Mouse (Mus musculus) hindlimb bud, embryonic 11.5 days (tissue): ENCODE results near the gene Rgs11.
"Not testable (repeated sequence)": the region's sequence is repeated elsewhere in the genome, so short reads cannot be mapped to it uniquely, and the experiment has no call there.

Source experiments
- DNase-seq: peaks from one replicate; pipeline ENCODE4 v3.0.0-alpha.2; 2012; ENCODE audit warnings: low read depth, low spot score; ENCODE audit errors: extremely low spot score

Gene Rgs11

GRCm38 (mm10) chr17:26202737-26203136 lies at the start of gene Rgs11:
Gene Rgs11, plus strand, starts transcription at chr17:26202951.
- no peak for DNase-seq

GRCm38 (mm10) chr17:26162736-26163135 lies 40.0 kb upstream of the Rgs11 start:
- DNase-seq, result no peak

- no peak for DNase-seq
Observed at GRCm38 (mm10) chr17:26168039-26168438, 34.7 kb upstream of the Rgs11 start.

DNA sequence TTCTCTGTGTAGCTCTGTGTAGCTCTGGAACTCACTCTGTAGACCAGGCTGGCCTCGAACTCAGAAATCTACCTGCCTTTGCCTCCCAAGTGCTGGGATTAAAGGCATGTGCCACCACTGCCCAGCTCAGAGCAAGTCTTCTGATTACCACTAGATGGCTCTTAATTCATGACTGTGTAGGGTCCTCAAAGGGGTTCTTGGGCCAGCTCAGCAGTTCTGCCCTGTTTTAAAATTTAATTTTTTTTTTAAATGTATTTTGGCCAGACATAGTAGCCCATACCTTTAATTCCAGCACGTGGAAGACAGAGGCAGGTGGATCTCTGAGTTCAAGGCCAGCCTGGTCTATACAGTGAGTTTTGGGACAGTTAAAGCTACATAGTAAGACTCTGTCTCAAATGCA lies 27.5 kb upstream of the Rgs11 start:
- DNase-seq, result not testable (repeated sequence)

- DNase-seq, result no peak
Observed at GRCm38 (mm10) chr17:26178611-26179010, 24.1 kb upstream of the Rgs11 start.

DNA sequence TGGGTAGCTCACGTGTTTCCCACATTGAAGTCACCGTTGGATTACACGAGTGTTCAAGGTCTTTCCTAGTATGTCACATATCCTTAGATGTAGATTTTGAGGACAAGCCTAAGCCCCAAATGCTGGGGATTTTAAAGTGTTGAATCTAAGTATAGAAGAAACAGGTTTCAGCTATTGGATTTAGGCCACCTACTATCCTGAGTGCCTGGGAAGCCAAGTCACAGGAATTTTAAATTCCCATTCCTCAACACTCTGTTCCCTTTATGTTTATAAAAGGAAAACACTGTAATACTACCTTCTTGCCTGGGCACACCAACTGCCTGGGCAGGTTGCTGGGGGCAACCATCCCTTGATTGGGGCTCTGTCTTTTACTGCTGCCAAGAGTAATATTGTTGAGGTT lies 21.6 kb upstream of the Rgs11 start:
- DNase-seq, result no peak

DNA sequence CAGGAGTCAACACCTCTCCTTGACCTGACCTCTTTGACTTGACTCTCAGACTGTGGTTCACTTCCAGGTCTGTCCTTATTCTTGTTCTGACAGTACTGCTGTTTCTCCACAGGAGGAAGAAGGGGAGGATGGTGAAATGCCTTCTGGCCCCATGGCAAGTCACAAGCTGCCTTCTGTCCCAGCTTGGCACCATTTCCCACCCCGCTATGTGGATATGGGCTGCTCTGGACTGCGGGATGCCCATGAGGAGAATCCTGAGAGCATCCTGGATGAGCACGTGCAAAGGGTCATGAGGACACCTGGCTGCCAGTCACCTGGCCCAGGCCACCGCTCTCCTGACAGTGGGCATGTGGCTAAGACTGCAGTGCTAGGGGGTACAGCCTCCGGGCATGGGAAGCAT lies 15.2 kb upstream of the Rgs11 start:
- DNase-seq, result no peak

GRCm38 (mm10) chr17:26188091-26188805 lies 14.5 kb upstream of the Rgs11 start:
- no peak for DNase-seq

DNA sequence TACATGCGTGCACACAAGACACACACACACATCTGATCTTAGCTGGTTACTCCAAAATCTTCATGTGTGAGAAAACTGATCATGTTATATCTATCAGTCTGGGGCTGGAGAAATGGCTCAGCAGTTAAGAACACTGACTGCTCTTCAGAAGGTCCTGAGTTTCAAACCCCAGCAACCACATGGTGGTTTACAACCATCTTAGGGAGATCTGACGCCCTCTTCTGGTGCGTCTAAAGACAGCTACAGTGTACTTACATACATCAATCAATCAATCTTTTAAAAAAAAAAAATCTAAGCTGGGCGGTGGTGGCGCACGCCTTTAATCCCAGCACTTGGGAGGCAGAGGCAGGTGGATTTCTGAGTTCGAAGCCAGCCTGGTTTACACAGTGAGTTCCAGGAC lies 11.3 kb upstream of the Rgs11 start:
- DNase-seq, result not testable (repeated sequence)

- DNase-seq, result no peak
Observed at GRCm38 (mm10) chr17:26192481-26193190, 10.1 kb upstream of the Rgs11 start.

GRCm38 (mm10) chr17:26198892-26199291 lies 3.9 kb upstream of the Rgs11 start, which contains the start of gene Pdia2:
Gene Pdia2, minus strand, starts transcription at chr17:26199087.
- no peak for DNase-seq

DNA sequence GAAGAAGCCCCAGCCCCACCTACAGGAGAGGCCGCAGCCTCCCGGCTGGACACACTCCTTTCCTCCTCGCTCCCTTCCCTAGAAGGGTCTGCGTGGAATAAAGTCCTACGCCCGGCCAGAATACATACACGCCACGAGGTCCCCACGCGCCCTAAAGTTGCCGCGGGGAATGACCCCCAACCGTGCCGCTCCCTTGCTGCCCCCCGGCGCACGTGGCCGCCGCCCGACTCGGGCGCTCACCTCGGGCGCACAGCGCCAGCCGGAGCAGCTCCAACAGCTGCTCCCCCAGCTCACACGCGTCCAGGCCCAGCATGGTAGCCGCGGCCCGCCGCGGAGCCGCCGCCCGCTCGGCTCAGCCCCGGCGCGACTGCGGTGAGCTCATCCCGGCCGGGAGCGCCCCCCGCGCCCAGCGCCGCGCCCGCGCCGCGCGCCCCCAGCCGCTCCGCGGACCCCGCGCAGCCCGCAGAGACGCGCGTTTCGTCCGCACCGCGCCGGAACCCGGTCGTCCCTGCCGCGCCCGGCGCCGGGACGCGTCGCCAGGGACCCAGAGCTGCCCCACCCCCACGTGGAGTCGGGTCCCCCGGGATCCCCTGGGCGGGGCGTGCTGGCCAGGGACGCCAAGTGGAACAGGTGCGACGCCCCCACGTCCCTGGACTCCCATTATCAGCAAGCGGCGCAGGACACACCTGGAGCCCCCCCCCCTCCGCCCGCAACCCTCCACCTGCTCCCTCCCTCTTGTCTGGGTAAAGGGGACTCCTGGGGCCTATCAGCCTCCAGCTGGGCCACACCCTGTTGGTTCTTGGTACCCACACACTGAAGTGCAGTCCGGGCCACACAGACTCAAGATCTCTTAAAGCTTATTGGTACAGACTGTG lies 1.7 kb upstream of the Rgs11 start:
- no peak for DNase-seq

DNA sequence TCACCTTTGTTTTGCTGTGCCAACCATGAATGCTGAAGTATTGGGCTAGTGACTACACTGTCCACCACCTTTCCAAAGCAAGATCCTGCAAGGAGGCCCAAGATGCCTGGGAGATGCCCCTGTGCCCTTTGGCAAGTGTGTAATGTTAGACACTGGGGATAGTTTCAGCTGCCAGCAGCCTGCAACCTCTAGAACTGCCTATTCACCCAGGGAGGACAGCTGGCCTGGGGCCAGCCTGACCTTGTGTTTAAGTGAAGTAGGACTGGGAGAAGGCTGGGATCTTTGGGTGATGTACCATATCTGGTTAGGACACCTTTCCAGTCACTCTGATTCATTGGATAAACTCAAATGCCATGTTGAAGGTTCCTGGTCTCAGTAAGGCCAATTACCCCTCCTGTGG lies 753 bp upstream of the Rgs11 start:
- no peak for DNase-seq

- no peak for DNase-seq
Observed at GRCm38 (mm10) chr17:26203321-26203811, 615 bp downstream of the Rgs11 start.

- DNase-seq, result no peak
Observed at GRCm38 (mm10) chr17:26204766-26205165, 2.0 kb downstream of the Rgs11 start.

DNA sequence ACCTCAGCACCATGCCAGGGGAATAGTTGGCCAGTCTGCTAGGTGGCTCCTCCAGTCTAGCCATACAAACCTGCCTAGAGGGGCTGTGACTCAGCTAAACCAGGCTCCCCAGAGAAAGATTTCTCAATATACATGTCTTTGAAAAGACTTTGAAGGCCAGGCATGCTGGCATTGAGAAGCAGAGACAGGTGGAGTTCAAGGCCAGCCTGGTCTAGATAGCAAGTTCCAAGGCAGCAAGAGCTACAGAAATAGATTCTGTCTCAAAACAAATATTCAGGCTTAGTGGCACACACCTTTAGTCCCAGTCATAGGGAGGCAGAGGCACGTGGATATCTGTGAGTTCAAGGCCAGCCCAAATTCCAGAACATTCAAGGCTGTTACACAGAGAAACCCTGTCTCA lies 3.6 kb downstream of the Rgs11 start:
- DNase-seq, result no peak

- DNase-seq, result no peak
Observed at GRCm38 (mm10) chr17:26207686-26208085, 4.9 kb downstream of the Rgs11 start, which contains the start of gene Arhgdig. Gene Arhgdig, minus strand, starts transcription at chr17:26207786.

DNA sequence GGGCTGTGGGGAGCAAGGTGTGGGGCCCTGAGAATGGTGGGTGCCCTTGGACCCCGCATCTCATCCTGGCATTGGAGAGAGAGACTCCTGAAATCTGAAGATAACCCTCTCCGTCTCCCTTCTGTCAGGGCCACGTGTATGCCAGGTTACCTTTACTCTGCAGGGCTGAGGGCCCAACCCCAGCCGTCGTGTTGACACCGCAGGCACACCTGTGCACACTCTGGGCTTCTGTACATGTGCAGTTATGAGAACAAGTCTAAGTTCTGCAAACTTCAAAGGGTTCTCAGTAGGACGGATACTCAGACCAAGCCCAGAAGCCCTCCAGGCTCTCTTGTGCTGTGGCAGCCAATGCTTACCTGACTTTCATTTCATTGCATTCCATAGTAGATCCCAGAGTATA lies 9.5 kb downstream of the Rgs11 start:
- no peak for DNase-seq

- no peak for DNase-seq
Observed at GRCm38 (mm10) chr17:26212681-26213080, 9.9 kb downstream of the Rgs11 start.

DNA sequence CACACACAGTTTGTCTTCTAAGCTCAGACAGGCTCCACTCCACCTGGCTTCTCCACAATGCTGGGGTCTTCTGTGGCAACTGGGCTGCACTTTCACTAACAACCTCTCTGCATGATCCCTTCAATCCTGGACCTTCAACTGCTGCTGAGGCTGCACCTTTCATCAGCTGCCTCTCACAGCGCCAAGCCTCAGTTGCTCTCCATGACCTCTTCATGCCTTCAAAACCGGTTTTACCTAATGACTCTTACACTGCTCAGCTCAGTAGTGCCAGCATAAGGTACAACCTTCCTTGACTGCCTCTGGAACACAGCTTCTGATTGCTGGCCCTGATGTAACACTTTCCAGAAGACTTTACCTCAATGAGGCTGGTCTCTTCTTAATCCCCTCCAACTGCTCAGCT lies 18.8 kb downstream of the Rgs11 start:
- no peak for DNase-seq

- no peak for DNase-seq
Observed at GRCm38 (mm10) chr17:26225150-26225549, 22.4 kb downstream of the Rgs11 start.
